Mouse (Mus musculus) left cerebral cortex, postnatal 36 days (tissue): ENCODE results near the gene Nmb. TPM values are rescaled to one million over a fixed set of nuclear protein-coding genes. Genes with fewer than 3 reads are reported as not detected.

Source experiments
- DNase-seq, 2 experiments: peaks; one replicate each; pipeline ENCODE4 v3.0.0; 2021 to 2022; ENCODE audit warnings: low spot score in 2 of 2, mixed read lengths in 1 of 2
- intact Hi-C: fragments of 180-260 bp; cut with DNase I; formaldehyde crosslinking; loops from one replicate; pipeline ENCODE4 v1.15.1; 2025
- total RNA-seq, 2 experiments: library from RNA; stranded (reverse); gene quantifications; 2 replicates each; pipeline ENCODE4 v1.2.3; 2021

The Nmb gene
- total RNA-seq, 2 experiments from 2014 or later: 3.3 to 7.1 TPM

GRCm38 (mm10) chr7:80864151-80864550 lies 40.7 kb downstream of the Nmb start:
- DNase-seq: no peak
- intact Hi-C loops: no loop called here

- intact Hi-C loops: no loop called here
- no peak for DNase-seq
These were observed 41.4 kb downstream of the Nmb start for GRCm38 (mm10) chr7:80863520-80863919.

GRCm38 (mm10) chr7:80862475-80862874 lies 42.4 kb downstream of the Nmb start:
- intact Hi-C loops: no loop called here
- no peak for DNase-seq

- intact Hi-C loops: no loop called here
These were observed 44.1 kb downstream of the Nmb start, which contains the start of gene Zscan2 for GRCm38 (mm10) chr7:80860729-80861274. TSS of gene Zscan2 (plus strand) at chr7:80860920.

GRCm38 (mm10) chr7:80860227-80860626 lies 44.6 kb downstream of the Nmb start:
- intact Hi-C loops: no loop called here
- DNase-seq: no peak

More at GRCm38 (mm10) chr7:80860729-80861274, 44.1 kb downstream of the Nmb start, which contains the start of gene Zscan2:
- DNase-seq: peak; percentile 89 to 90

- intact Hi-C loops: loop anchor here (1.0 kb wide), 1 partner anchor 298 kb away; no protein-coding TSS in a partner anchor
- peak; percentile 67 to 72 for DNase-seq
These were observed 47.7 kb downstream of the Nmb start for GRCm38 (mm10) chr7:80857181-80857580.

- intact Hi-C loops: no loop called here
- no peak for DNase-seq
These were observed 49.6 kb downstream of the Nmb start for GRCm38 (mm10) chr7:80855316-80855715.

- intact Hi-C loops: no loop called here
These were observed 51.7 kb downstream of the Nmb start for GRCm38 (mm10) chr7:80853218-80853617.

More at GRCm38 (mm10) chr7:80853218-80853617, 51.7 kb downstream of the Nmb start:
- no peak for DNase-seq

Other genes with a start within 250 kb of the Nmb start
- gene Crtc3, start 216.2 kb downstream of the Nmb start, total RNA-seq: 10 to 100 TPM; 12.1 to 15.7 TPM
- 10 to 100 TPM; 18.5 to 26.9 TPM for gene Iqgap1, start 79.1 kb downstream of the Nmb start, total RNA-seq
- gene Zscan2, start 44.2 kb downstream of the Nmb start, total RNA-seq: 10 to 100 TPM; 13.4 to 15.2 TPM
- 10 to 100 TPM; 22.9 to 25.8 TPM for gene Wdr73, start 3.8 kb downstream of the Nmb start, total RNA-seq
- 10 to 100 TPM; 42.8 to 48.1 TPM for gene Sec11a, start 42.7 kb upstream of the Nmb start, total RNA-seq
- gene Zfp592, start 88.6 kb upstream of the Nmb start, total RNA-seq: 10 to 100 TPM; 21.3 to 22.4 TPM
- under 1 TPM; 0.22 to 0.68 TPM for gene Alpk3, start 152.5 kb upstream of the Nmb start, total RNA-seq
- under 1 TPM; 0.27 to 0.30 TPM for gene Slc28a1, start 209.7 kb upstream of the Nmb start, total RNA-seq